ENCODE assay signal across 27 mouse cellular contexts in genomic region chr16:50415406-50415805, GRCm38 (mm10).
"Had no signal": no experiment of that assay in that cellular context is flagged by ENCODE, and none has a peak within 500 bp of the region (broad histone marks: within the 10 kb centered on the region; RNA-seq: fewer than 3 reads in every experiment).

No protein-coding gene starts in this region.

- H3K4me2 ChIP-seq: heart, embryonic 11.5 days; heart, embryonic 13.5 days; heart, embryonic 15.5 days; hindbrain, embryonic 13.5 days; hindbrain, embryonic 15.5 days; kidney, embryonic 15.5 days; limb, embryonic 13.5 days; limb, embryonic 15.5 days; liver, embryonic 12.5 days had no signal

- H3K36me3 ChIP-seq: hindbrain, embryonic 13.5 days; hindbrain, embryonic 15.5 days had no signal

- DNase-seq: gastrocnemius, adult 2 months; gastrocnemius, postnatal 10 days; gastrocnemius, postnatal 36 days; heart, adult 11 months; heart, adult 2 months; heart, postnatal 14 days; heart, postnatal 36 days; kidney, adult 11 months; kidney, adult 2 months; kidney, adult 9 months; kidney, postnatal 14 days; kidney, postnatal 36 days; layer of hippocampus, adult 9-11 months; layer of hippocampus, postnatal 36 days; left cerebral cortex, postnatal 4 days had no signal

- H3K4me3 ChIP-seq: gastrocnemius, adult 2 months; heart, adult 2 months; heart, embryonic 13.5 days; heart, embryonic 15.5 days; hindbrain, embryonic 13.5 days; hindbrain, embryonic 15.5 days; kidney, embryonic 15.5 days; limb, embryonic 13.5 days; limb, embryonic 15.5 days; liver, embryonic 12.5 days had no signal

- H3K9ac ChIP-seq: heart, embryonic 13.5 days; heart, embryonic 15.5 days; hindbrain, embryonic 13.5 days; hindbrain, embryonic 15.5 days; kidney, embryonic 15.5 days; limb, embryonic 13.5 days; limb, embryonic 15.5 days; liver, embryonic 12.5 days; liver, embryonic 14.5 days had no signal

- H3K9me3 ChIP-seq: heart, embryonic 13.5 days; heart, embryonic 15.5 days; hindbrain, embryonic 13.5 days; hindbrain, embryonic 15.5 days; kidney, embryonic 15.5 days; limb, embryonic 13.5 days; limb, embryonic 15.5 days; liver, embryonic 12.5 days had no signal

- H3K27me3 ChIP-seq: heart, embryonic 13.5 days; heart, embryonic 15.5 days; hindbrain, embryonic 13.5 days; hindbrain, embryonic 15.5 days; kidney, embryonic 15.5 days; limb, embryonic 13.5 days; limb, embryonic 15.5 days; liver, embryonic 12.5 days had no signal

- H3K4me1 ChIP-seq: heart, embryonic 13.5 days; heart, embryonic 15.5 days; hindbrain, embryonic 13.5 days; hindbrain, embryonic 15.5 days; kidney, embryonic 15.5 days; limb, embryonic 15.5 days; liver, embryonic 12.5 days had no signal

- H3K27ac ChIP-seq: gastrocnemius, adult 2 months; heart, adult 2 months; heart, embryonic 13.5 days; heart, embryonic 15.5 days; hindbrain, embryonic 13.5 days; hindbrain, embryonic 15.5 days; hindbrain, postnatal 0 days; kidney, embryonic 15.5 days; kidney, postnatal 0 days; limb, embryonic 13.5 days; limb, embryonic 15.5 days; liver, embryonic 12.5 days; liver, embryonic 14.5 days had no signal
